Mouse (Mus musculus) G1E (cell line): ENCODE data around the gene Inka1. TPM values are rescaled to one million over a fixed set of nuclear protein-coding genes. Genes with fewer than 3 reads are reported as not detected.
A peak's percentile ranks its signal among the peaks of the same experiment; 100 is the strongest.

ENCODE experiments used
- ATAC-seq: 2 replicates; pipeline ENCODE4 v1.8.0; 2016; ENCODE audit warnings: mild to moderate bottlenecking; ENCODE audit not compliant: insufficient number of reproducible peaks, poor library complexity, low FRiP score, severe bottlenecking; ENCODE audit errors: extremely low read depth
- DNase-seq: peaks from one replicate; pipeline ENCODE4 v3.0.0; 2012; ENCODE audit warnings: low spot score
- H3K27me3 ChIP-seq: 2 replicates; pipeline ENCODE4 v1.6.1; 2012; ENCODE audit warnings: mild to moderate bottlenecking, low read length, inconsistent platforms; ENCODE audit not compliant: insufficient read depth
- H3K36me3 ChIP-seq: replicated peaks from 2 replicates; pipeline ENCODE3; 2012; ENCODE audit warnings: mild to moderate bottlenecking, inconsistent platforms
- H3K4me1 ChIP-seq: 2 replicates; pipeline ENCODE4 v1.6.1; 2012; ENCODE audit warnings: low read depth, low read length, inconsistent platforms, mixed read lengths; ENCODE audit not compliant: insufficient read depth
- H3K4me3 ChIP-seq: 2 replicates; pipeline ENCODE4 v1.5.1; 2012; ENCODE audit warnings: low read depth, mild to moderate bottlenecking, inconsistent platforms, low read length, moderate library complexity, mixed read lengths
- H3K9me3 ChIP-seq: replicated peaks from 2 replicates; pipeline ENCODE4 v1.6.1; 2012; ENCODE audit warnings: inconsistent platforms
- CTCF ChIP-seq: IDR thresholded peaks from 2 replicates; pipeline ENCODE4 v1.5.1; 2012; ENCODE audit warnings: low read depth, low read length, inconsistent platforms, mixed read lengths
- GATA1 ChIP-seq: IDR thresholded peaks from 2 replicates; pipeline ENCODE4 v1.6.1; 2012; ENCODE audit warnings: borderline replicate concordance, low read length, inconsistent platforms, mixed read lengths
- GATA2 ChIP-seq: IDR thresholded peaks from 2 replicates; pipeline ENCODE4 v1.6.1; 2012; ENCODE audit warnings: low read depth, low read length, inconsistent platforms, borderline replicate concordance
- POLR2AphosphoS5 ChIP-seq: IDR thresholded peaks from 2 replicates; pipeline ENCODE4 v1.6.1; 2012; ENCODE audit warnings: low read depth, low read length, inconsistent platforms; ENCODE audit not compliant: insufficient replicate concordance
- TAL1 ChIP-seq: conservative IDR thresholded peaks from 2 replicates; pipeline ENCODE4 v1.6.1; 2012; ENCODE audit warnings: low read depth, low read length, inconsistent platforms, mixed read lengths
- polyA plus RNA-seq: library from polyadenylated mRNA; stranded (reverse); fragments of >175 nt; gene quantifications from 2 replicates; pipeline ENCODE4 v1.2.3, GENCODE M21; 2012
- total RNA-seq, 2 experiments: library from RNA; stranded (forward) in 1 of 2; stranded (reverse) in 1 of 2; fragments of 200-1000 nt in 1 of 2; fragments of >200 nt in 1 of 2; fragmentation: Nextera tagmentation in 1 of 2; gene quantifications; 2 replicates each; pipeline ENCODE4 v1.2.3; 2014 to 2017

The Inka1 gene
- total and polyA plus RNA-seq, 3 experiments, result 24.6 to 75.6 (median 74.4) TPM

- H3K27me3 ChIP-seq, result peaks cover 11% of the 10 kb centered on the region
- DNase-seq, result peak; percentile 98
- H3K4me3 ChIP-seq, result peak within 1 kb of the TSS; percentile 96
- peaks cover 13% of the 10 kb centered on the region for H3K36me3 ChIP-seq
- H3K9me3 ChIP-seq, result no peaks in the 10 kb centered on the region
- ATAC-seq, result peak; percentile 100
- TF ChIP-seq GATA1 (no peak), POLR2AphosphoS5 (no peak), CTCF (no peak), GATA2 (no peak), TAL1 (no peak)
- H3K4me1 ChIP-seq, result peaks cover 28% of the 10 kb centered on the region
These were observed 16.5 kb upstream of the Inka1 start, which contains the start of gene Ip6k1 for GRCm38 (mm10) chr9:108001922-108002770. TSS of gene Ip6k1 (plus strand) at chr9:108002501.

GRCm38 (mm10) chr9:107996049-107996448 lies 10.4 kb upstream of the Inka1 start, which contains the start of gene Gm20662:
TSS of gene Gm20662 (plus strand) at chr9:107996349.
- H3K4me3 ChIP-seq, result no peak within 1 kb of the TSS
- no peaks in the 10 kb centered on the region for H3K36me3 ChIP-seq
- TF ChIP-seq GATA2, result no peak
- no peak for TF ChIP-seq GATA1
- TF ChIP-seq TAL1, result no peak
- TF ChIP-seq CTCF, result no peak
- no peaks in the 10 kb centered on the region for H3K9me3 ChIP-seq
- ATAC-seq (no peak), DNase-seq (no peak)
- H3K27me3 ChIP-seq, result peaks cover 35% of the 10 kb centered on the region
- H3K4me1 ChIP-seq, result peaks cover 7% of the 10 kb centered on the region; the same call in 1 of the 2 replicates

GRCm38 (mm10) chr9:107995513-107995912 lies 9.8 kb upstream of the Inka1 start:
- ATAC-seq, result no peak
- no peak for DNase-seq
- no peak for TF ChIP-seq GATA2
- TF ChIP-seq POLR2AphosphoS5, result no peak
- no peak for TF ChIP-seq CTCF
- TF ChIP-seq TAL1, result no peak
- no peak for TF ChIP-seq GATA1
- no peaks in the 10 kb centered on the region for H3K36me3 ChIP-seq
- H3K4me3 ChIP-seq, result no peak overlapping the region
- peaks cover 39% of the 10 kb centered on the region for H3K27me3 ChIP-seq
- H3K9me3 ChIP-seq, result no peaks in the 10 kb centered on the region
- H3K4me1 ChIP-seq, result peaks cover 7% of the 10 kb centered on the region; the same call in 1 of the 2 replicates

GRCm38 (mm10) chr9:107994464-107994863 lies 8.8 kb upstream of the Inka1 start:
- Histone ChIP-seq H3K27me3 (peaks cover 38% of the 10 kb centered on the region), H3K4me1 (peaks cover 15% of the 10 kb centered on the region), H3K9me3 (no peaks in the 10 kb centered on the region), H3K36me3 (no peaks in the 10 kb centered on the region), H3K4me3 (no peak overlapping the region)
- TF ChIP-seq GATA2, result no peak
- no peak for TF ChIP-seq POLR2AphosphoS5
- no peak for TF ChIP-seq CTCF
- no peak for TF ChIP-seq GATA1
- ATAC-seq, result no peak
- DNase-seq, result no peak

GRCm38 (mm10) chr9:107993013-107993412 lies 7.3 kb upstream of the Inka1 start:
- peaks cover 19% of the 10 kb centered on the region for H3K4me1 ChIP-seq

GRCm38 (mm10) chr9:107992197-107992596 lies 6.5 kb upstream of the Inka1 start, which contains the start of gene Cdhr4:
TSS of gene Cdhr4 (plus strand) at chr9:107992497.
- Histone ChIP-seq H3K36me3 (no peaks in the 10 kb centered on the region), H3K27me3 (peaks cover 28% of the 10 kb centered on the region), H3K9me3 (no peaks in the 10 kb centered on the region), H3K4me1 (peaks cover 23% of the 10 kb centered on the region), H3K4me3 (no peak within 1 kb of the TSS)
- TF ChIP-seq GATA2, result no peak
- TF ChIP-seq GATA1, result no peak
- no peak for TF ChIP-seq POLR2AphosphoS5
- ATAC-seq (no peak), DNase-seq (no peak)

More at GRCm38 (mm10) chr9:107993013-107993412, 7.3 kb upstream of the Inka1 start:
- ATAC-seq (no peak), DNase-seq (no peak)
- Histone ChIP-seq H3K27me3 (peaks cover 28% of the 10 kb centered on the region), H3K4me3 (no peak overlapping the region), H3K9me3 (no peaks in the 10 kb centered on the region), H3K36me3 (no peaks in the 10 kb centered on the region)
- no peak for TF ChIP-seq CTCF
- no peak for TF ChIP-seq POLR2AphosphoS5
- no peak for TF ChIP-seq GATA1
- TF ChIP-seq TAL1, result no peak
- TF ChIP-seq GATA2, result no peak

- Histone ChIP-seq H3K9me3 (no peaks in the 10 kb centered on the region), H3K4me3 (no peak overlapping the region), H3K4me1 (peaks cover 53% of the 10 kb centered on the region), H3K27me3 (peaks cover 12% of the 10 kb centered on the region), H3K36me3 (peaks cover 23% of the 10 kb centered on the region)
- no peak for ATAC-seq
- TF ChIP-seq POLR2AphosphoS5 (no peak), GATA1 (no peak), GATA2 (no peak), TAL1 (no peak), CTCF (no peak)
- DNase-seq, result no peak
These were observed 2.3 kb upstream of the Inka1 start for GRCm38 (mm10) chr9:107987950-107988349.
